ENCODE assay signal across 14 mouse cellular contexts in genomic region chr5:134739951-134740350, GRCm38 (mm10). TPM values are rescaled to one million over a fixed set of nuclear protein-coding genes. Genes with fewer than 3 reads are reported as not detected.
"Had no signal": no experiment of that assay in that cellular context is flagged by ENCODE, and none has a peak within 500 bp of the region (broad histone marks: within the 10 kb centered on the region; RNA-seq: fewer than 3 reads in every experiment).

No protein-coding gene starts in this region.

- H3K36me3 ChIP-seq: kidney, embryonic 15.5 days; limb, embryonic 12.5 days; liver, embryonic 15.5 days; neural tube, embryonic 12.5 days had no signal

- H3K27me3 ChIP-seq: liver, embryonic 15.5 days; neural tube, embryonic 12.5 days had no signal

- H3K9ac ChIP-seq: kidney, embryonic 15.5 days; limb, embryonic 12.5 days; liver, embryonic 15.5 days; neural tube, embryonic 12.5 days had no signal

- H3K27ac ChIP-seq: limb, embryonic 12.5 days; liver, embryonic 15.5 days; neural tube, embryonic 12.5 days had no signal

- DNase-seq: layer of hippocampus, adult 9-11 months; layer of hippocampus, postnatal 36 days; liver; lung, adult 2 months; midbrain, embryonic 14.5 days; thymus, adult 2 months; thymus, postnatal 25 days had no signal

- H3K4me2 ChIP-seq: kidney, embryonic 15.5 days; limb, embryonic 12.5 days; liver, embryonic 15.5 days; neural tube, embryonic 12.5 days had no signal

- H3K9me3 ChIP-seq: kidney, embryonic 15.5 days; limb, embryonic 12.5 days; liver, embryonic 15.5 days; neural tube, embryonic 12.5 days had no signal

- H3K4me1 ChIP-seq: liver, embryonic 15.5 days had no signal

- H3K4me3 ChIP-seq: kidney, embryonic 15.5 days; limb, embryonic 12.5 days; liver, embryonic 15.5 days; neural tube, embryonic 12.5 days had no signal

RNA-seq across cellular contexts. Expression of gene Eln, which starts 7.2 kb away (rescaled TPM):
- total RNA-seq: megakaryocyte progenitor cell, adult 5-6 weeks; monocyte, adult 5-6 weeks; neutrophil, adult 5-6 weeks had no signal
